Mouse (Mus musculus) lung, postnatal 25 days (tissue): ENCODE results near the gene Mybphl.
A peak's percentile ranks its signal among the peaks of the same experiment; 100 is the strongest.

Source experiments
- DNase-seq: peaks from one replicate; pipeline ENCODE4 v3.0.0; 2022; ENCODE audit warnings: low spot score

Mybphl gene

DNA sequence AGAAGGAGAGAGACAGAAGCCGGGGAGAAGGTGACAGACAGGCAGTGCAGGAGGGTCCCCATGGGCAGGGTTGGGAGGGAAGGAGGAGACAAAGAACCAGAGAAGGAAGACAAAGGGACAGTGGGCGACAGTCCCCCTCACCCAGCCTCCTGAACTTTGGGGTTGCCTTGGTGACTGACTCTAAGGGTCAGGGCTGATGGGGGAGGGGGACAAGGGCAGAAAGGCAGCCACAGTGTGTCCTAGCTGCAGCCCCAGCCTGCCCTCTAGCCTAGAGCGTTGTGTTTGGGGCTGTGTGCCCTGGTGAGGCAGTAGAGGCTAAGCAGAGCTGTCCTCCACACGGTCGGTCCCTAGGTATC lies 45.6 kb downstream of the Mybphl start:
- no peak for DNase-seq

DNA sequence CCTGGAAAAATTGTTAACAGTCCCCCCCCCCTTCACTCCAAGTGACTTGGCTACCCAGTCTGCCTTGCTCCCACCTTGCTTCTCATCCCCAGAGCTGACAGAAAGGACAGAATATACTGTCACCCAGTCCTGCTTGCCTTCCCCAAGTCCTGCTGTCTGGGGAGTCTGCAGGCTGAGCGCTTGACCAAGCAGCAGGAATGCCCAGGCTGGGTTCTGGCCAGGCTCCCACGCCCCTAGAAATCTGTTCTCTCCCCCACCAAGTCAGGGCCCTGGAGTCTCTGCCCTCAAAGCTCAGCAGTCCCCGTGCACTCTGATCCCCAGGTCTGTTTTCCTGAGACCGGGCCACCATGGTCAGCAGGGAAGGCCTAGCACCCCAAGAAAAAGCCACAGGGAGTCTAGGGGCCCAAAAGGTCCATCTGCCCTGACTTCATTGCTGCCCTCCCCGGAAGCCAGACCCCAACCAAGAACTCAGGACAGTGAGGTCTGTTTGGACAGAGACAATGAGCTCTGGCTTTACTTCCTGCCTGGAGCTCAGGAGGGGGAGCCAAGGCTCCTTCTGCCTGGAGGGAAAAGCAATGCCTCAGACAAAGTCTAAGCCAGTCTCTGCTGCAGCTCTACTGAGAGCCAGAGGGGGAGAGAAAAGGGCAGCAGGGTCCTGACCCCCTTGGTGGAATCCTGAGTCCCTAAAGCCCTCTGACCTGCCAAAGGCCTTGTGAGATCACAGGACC lies 46.5 kb downstream of the Mybphl start:
- DNase-seq, result no peak

DNA sequence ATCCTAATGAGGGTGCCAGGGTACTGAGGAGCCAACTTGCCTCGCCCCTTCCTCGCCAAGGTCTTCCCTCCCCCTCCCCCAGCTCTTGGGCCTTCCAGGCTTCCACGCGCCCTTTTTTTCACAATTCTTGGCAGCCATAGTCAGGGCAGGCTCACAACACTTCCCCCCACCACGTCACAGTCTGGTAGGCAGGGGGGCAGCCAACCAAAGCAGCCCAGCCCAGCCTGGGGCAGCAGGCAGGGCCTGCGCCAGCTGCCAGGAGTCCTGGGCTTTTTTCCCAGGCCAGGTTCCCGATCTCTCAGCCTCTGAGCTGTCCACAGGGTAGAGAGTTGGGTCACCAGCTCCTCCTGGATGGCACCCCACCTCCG lies 47.0 kb downstream of the Mybphl start:
- peak; percentile 75 for DNase-seq

DNA sequence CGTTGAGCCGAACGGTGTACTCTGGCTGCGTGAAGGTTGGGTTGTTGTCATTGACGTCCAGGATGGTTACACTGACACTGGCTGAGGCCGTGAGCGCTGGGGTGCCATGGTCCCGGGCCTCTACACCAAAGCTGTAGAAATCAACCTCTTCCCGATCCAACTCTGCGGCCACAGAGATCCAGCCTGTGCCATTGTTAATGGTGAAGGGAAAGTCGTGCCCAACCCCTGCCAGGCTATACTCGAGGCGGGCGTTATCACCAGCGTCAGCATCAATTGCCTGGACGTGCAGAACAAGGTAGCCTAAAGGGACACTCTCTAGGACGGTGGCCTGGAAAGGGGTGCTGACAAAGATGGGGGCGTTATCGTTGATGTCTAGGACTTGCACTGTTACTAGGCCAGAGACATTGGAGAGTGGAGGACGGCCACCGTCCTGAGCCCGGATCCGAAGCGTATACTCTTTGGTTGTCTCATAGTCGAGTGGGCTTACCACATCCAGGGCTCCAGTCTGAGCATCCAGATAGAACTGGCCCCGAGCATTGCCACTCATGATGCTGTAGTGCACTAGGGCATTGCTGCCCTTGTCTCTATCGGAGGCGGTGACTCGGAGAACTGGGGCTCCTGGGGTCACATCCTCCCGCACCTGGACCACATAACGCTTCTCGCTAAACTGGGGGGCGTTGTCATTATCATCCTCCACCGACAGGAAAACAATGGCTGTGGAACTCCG lies 49.1 kb downstream of the Mybphl start:
- DNase-seq, result no peak

DNA sequence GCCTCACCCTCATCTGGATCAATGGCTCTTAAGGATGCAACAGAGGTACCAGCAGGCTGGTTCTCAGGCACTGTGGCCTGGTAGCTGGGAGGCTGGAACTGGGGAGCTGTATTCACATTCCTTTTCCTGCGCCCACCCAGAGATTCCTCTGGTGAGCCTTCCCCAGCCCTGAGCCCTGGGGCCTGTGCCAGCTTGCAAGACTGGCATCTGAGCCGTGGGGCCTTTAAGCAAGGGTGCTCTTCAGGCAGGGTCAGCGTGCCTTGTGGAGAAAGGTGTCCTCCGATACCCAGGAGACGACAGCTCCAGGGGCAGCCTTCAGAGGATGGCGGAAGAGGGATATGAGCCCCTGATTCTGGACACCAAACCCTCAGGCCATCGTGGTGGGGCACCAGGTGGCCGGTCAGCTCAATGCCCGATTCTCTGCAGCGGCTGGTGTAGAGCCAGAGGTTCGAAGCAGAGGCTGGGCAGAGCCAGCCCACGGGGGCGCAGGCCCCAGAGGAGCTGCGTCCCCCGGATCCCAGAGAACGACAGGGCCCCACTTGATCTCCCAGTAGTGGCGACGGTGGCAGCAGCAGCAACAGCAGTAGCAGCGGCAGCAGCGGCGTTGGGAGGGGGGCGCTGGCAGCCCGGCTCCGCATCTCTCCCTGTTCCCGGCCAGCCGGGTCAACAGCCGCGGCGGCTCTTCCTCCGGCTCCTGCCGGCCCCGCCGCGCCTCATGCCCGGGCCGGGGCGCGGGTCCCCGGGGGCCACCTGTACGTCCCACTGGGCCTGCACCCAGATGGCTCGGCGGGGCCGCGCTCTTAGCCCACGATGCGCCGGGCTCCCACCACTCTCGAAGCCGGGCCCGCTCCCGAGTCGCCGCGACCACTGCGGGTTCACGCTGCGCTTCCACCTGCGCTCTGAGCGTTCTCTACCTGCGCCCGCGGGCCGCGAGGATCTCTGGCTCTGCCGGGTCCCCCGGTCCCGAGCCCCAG lies 50.4 kb downstream of the Mybphl start, which contains the start of gene Celsr2:
TSS of gene Celsr2 (minus strand) at position 696 of the 974 bp plus-strand sequence.
- DNase-seq, result no peak

DNA sequence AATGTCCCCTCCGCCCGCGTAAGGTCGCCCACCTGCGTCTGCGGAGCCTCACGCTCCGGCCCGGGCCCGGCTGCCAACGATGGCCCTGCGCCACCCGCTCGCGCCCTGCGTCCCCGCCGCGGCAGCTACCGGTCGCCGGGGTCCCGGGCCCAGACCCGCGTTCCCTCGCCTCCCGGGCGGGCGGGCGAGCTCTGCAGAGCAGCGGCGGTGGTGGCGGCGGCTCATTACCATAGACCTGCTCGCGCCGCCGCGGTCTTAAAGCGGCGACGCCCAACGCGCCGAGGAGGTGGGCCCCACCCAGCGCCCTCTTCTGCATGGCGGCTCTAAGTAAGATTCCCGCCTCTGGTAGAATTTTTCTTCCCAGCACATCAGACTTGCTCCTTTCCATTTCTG lies 51.1 kb downstream of the Mybphl start:
- DNase-seq, result peak; percentile 70

DNA sequence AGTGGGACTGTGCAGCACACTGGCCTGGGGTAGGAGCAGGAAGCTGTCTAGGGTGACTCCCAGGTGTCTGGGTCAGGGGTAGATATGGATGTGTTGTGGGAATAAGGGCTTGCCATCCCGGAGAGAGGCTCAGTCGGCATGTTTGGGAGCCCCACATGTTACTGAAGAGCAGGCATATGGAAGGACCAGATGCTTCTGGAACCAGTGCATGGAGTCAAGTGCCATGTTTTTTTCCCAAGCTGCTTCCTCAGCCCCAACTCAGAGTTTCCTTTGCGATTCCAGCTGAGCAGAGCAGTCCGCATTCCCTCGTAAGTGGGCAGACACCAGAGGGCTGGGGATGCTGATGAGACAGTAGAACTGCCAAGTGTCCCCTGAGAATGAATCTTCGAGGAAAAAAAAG lies 58.3 kb downstream of the Mybphl start:
- DNase-seq, result no peak

DNA sequence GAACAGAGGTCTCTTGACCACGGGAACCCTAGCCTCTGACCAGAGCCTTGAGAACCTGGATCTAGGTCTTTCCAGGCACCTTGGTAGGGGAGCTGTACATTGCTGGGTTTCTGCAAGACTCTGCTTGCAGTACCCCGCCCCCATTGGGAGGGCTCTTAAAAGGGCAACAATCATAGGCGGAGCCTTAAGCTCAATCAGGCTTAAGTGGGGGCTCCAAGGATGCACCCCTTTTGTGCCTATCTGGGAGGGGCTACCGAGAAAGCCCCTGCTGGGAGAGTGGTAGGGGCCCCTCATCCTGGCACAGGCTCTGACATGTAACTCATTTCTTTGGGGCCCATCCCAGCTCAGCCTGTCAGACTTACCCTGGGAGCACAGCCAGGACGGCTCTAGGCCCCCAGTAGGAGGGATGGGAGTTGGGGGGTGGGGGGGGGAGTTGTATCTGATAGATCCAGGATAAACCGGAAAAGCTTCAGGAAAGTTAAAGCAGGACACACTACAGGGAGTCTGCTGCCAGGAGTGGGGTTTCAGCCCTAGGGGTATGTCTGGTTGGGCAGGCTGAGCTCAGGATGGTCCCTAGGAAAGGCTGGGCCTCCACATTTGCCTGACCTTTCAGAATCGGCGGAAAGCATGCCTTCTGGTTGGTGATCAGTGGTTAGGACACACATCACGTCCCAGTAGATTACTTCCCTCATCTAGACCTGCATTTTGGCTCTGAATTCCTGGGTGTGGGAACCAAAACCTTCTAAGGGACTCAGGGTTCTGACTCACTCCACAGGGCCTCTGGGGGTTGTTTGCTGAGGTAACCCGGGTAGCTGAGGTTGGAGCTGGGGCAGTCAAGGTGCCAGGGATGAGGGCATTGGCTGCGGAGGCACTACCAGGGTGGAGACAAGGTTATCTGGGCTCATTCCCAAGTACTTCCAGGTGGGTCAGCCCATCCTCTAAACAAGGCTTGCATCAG lies 59.4 kb downstream of the Mybphl start:
- DNase-seq, result peak; percentile 54

DNA sequence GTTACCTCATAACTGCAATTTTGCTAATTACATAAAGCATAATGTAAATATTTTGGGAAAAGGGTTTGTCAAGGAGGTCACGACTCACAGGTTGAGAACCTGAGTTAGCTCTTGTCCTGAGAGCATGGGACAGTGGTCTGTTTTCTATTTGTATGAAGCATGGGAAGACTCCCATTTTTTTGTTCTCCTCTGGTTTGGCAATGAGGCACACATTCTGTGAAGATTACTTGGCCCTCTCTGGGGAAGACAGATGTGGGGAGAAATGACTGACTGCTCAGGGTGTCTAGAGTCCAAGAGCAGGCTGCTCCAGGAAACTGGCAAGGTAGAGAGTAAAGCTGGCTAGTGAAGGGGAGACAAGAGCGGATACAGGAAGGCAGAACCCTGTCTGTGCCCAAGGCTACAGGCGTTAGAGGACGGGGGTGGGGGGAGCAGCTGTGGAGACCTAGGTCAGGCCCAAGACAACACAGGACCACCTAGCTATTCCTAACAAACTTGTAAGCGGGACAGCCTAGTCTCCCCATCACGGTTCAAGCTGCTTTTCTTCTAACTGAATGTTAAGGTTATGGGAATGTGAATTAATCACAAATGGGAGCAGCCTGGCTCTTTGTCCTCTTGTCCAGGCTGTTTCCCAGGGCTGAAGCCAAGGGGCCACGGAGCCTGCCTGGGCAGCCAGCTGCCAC lies 60.4 kb downstream of the Mybphl start:
- no peak for DNase-seq

DNA sequence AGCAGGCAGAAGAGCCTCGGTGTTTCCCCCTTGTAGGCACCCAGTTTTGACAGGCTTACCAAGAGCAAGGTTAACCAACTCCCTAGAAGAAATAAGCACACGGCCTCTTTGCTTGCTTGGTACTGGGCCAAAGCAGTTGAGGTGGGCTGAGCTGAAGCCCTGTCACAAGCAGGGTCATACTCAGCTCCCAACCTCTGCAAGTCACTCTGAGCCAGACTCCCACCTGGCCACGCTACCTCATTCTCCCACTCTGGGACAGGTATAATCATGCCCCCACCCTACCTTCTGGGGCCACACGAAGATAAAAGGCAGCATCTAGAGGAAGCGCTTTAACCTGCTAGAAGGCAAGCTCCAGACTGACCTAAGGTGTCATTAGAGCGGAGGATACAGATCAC lies 60.9 kb downstream of the Mybphl start:
- no peak for DNase-seq
